Mouse (Mus musculus): Measurements from ENCODE around the gene Gm28035. TPM values are rescaled to one million over a fixed set of nuclear protein-coding genes. Genes with fewer than 3 reads are reported as not detected.
A peak's percentile ranks its signal among the peaks of the same experiment; 100 is the strongest.

Gene Gm28035
- total and polyA plus RNA-seq, 3 experiments, result 0.27 to 0.64 (median 0.36) TPM

GRCm38 (mm10) chr2:30311481-30311880 is 71.1 kb downstream of the Gm28035 start:
- H3K27ac ChIP-seq (ENCODE audit: insufficient read depth, low read depth), result no peak overlapping the region
- no peaks in the 10 kb centered on the region for H3K79me2 ChIP-seq (replicated peaks; ENCODE audit: control insufficient read depth, extremely low read depth, insufficient read depth, poor library complexity, severe bottlenecking)
- dilution Hi-C loops (cut with MboI; ENCODE audit: extremely low pct_ligation_motif_present, extremely low pct_unique_long_range_greater_than_20kb, low sequenced_read_pairs) (no loop called here), in situ Hi-C loops (cut with MboI; ENCODE audit: low pct_ligation_motif_present, low pct_unique_long_range_greater_than_20kb, low sequenced_read_pairs) (no loop called here)
- TF ChIP-seq BHLHE40 (IDR thresholded peaks at IDR 0.05; ENCODE audit: low read depth, low read length) (no peak), JUN (IDR thresholded peaks at IDR 0.05; ENCODE audit: insufficient read depth, low read depth, low read length) (no peak), MYC (IDR thresholded peaks at IDR 0.05; ENCODE audit: low read depth, low read length) (no peak), ELF1 (IDR thresholded peaks at IDR 0.05; ENCODE audit: low read depth, low read length) (no peak)
- H3K9me3 ChIP-seq (replicated peaks; ENCODE audit: low read length), result no peaks in the 10 kb centered on the region
- H3K27me3 ChIP-seq (replicated peaks), result no peaks in the 10 kb centered on the region
- H3K4me2 ChIP-seq (ENCODE audit: insufficient read depth, low read depth, poor library complexity, severe bottlenecking), result no peak overlapping the region
- H3K4me1 ChIP-seq (ENCODE audit: control insufficient read depth in 1 of 2, insufficient read depth in 2 of 2), result no peaks in the 10 kb centered on the region
- H3K4me3 ChIP-seq (replicated peaks in 1 of 3; ENCODE audit: low read depth in 2 of 3, low read length in 2 of 3, poor library complexity in 1 of 3), result no peak overlapping the region
- no peak for DNase-seq (ENCODE audit: extremely low read depth)
- peaks cover 71 to 95% of the 10 kb centered on the region in 2 experiments for H3K36me3 ChIP-seq (replicated peaks in 1 of 2; ENCODE audit: control insufficient read depth in 1 of 2, insufficient read depth in 1 of 2, low read length in 1 of 2)
- H3K9ac ChIP-seq (ENCODE audit: insufficient read depth, low read depth), result no peak overlapping the region

GRCm38 (mm10) chr2:30316136-30316535 is 75.8 kb downstream of the Gm28035 start:
- H3K79me2 ChIP-seq (replicated peaks; ENCODE audit: control insufficient read depth, extremely low read depth, insufficient read depth, poor library complexity, severe bottlenecking), result no peaks in the 10 kb centered on the region
- no peaks in the 10 kb centered on the region for H3K4me1 ChIP-seq (ENCODE audit: control insufficient read depth in 1 of 2, insufficient read depth in 2 of 2)
- H3K36me3 ChIP-seq (replicated peaks in 1 of 2; ENCODE audit: control insufficient read depth in 1 of 2, insufficient read depth in 1 of 2, low read length in 1 of 2), result peaks cover 62 to 89% of the 10 kb centered on the region in 2 experiments
- H3K9me3 ChIP-seq (replicated peaks; ENCODE audit: low read length), result no peaks in the 10 kb centered on the region
- in situ Hi-C loops (cut with MboI; ENCODE audit: low pct_ligation_motif_present, low pct_unique_long_range_greater_than_20kb, low sequenced_read_pairs) (no loop called here), dilution Hi-C loops (cut with MboI; ENCODE audit: extremely low pct_ligation_motif_present, extremely low pct_unique_long_range_greater_than_20kb, low sequenced_read_pairs) (no loop called here)
- H3K27ac ChIP-seq (ENCODE audit: insufficient read depth, low read depth), result no peak overlapping the region
- DNase-seq (ENCODE audit: extremely low read depth), result peak; percentile 8
- H3K4me2 ChIP-seq (ENCODE audit: insufficient read depth, low read depth, poor library complexity, severe bottlenecking), result no peak overlapping the region
- H3K4me3 ChIP-seq (replicated peaks in 1 of 3; ENCODE audit: low read depth in 2 of 3, low read length in 2 of 3, poor library complexity in 1 of 3), result no peak overlapping the region
- H3K9ac ChIP-seq (ENCODE audit: insufficient read depth, low read depth), result no peak overlapping the region
- H3K27me3 ChIP-seq (replicated peaks), result no peaks in the 10 kb centered on the region
- TF ChIP-seq JUN (IDR thresholded peaks at IDR 0.05; ENCODE audit: insufficient read depth, low read depth, low read length) (no peak), MAFK (IDR thresholded peaks at IDR 0.05; ENCODE audit: insufficient replicate concordance, low read length) (no peak), JUND (conservative IDR thresholded peaks at IDR 0.05; ENCODE audit: low read depth, low read length) (no peak), CTCF (conservative IDR thresholded peaks at IDR 0.05 in 1 of 2, IDR thresholded peaks at IDR 0.05 in 1 of 2; ENCODE audit: low read depth in 2 of 2, low read length in 2 of 2) (no peak), ZC3H11A (IDR thresholded peaks at IDR 0.05; ENCODE audit: low read depth, low read length) (no peak), GABPA (IDR thresholded peaks at IDR 0.05; ENCODE audit: insufficient replicate concordance, low read depth, low read length) (no peak), IRF4 (IDR thresholded peaks at IDR 0.05; ENCODE audit: low read depth, low read length) (no peak), RAD21 (IDR thresholded peaks at IDR 0.05; ENCODE audit: low read depth, low read length) (no peak), KAT2A (IDR thresholded peaks at IDR 0.05; ENCODE audit: insufficient replicate concordance, low read length) (no peak), SMC3 (IDR thresholded peaks at IDR 0.05; ENCODE audit: low read depth, low read length) (no peak), E2F4 (IDR thresholded peaks at IDR 0.05; ENCODE audit: insufficient replicate concordance, low read depth, low read length) (no peak), ETS1 (conservative IDR thresholded peaks at IDR 0.05; ENCODE audit: low read depth, low read length) (no peak), POLR2A (IDR thresholded peaks at IDR 0.05; ENCODE audit: low read depth, low read length) (no peak)
